Mouse (Mus musculus) limb, embryonic 15.5 days (tissue): Measurements from ENCODE around the gene Gpr146. TPM values are rescaled to one million over a fixed set of nuclear protein-coding genes. Genes with fewer than 3 reads are reported as not detected.

Source experiments
- ATAC-seq: fragments of 200-750 bp; cut with Nextera tagmentation; 2 replicates; pipeline ENCODE4 v1.8.0; 2017; ENCODE audit warnings: low read depth, moderate TSS enrichment; ENCODE audit not compliant: insufficient number of reproducible peaks, low FRiP score, low TSS enrichment
- H3K27ac ChIP-seq: fragments of 300-500 bp; sonication (generic); 2 replicates; pipeline ENCODE4 v1.5.1; 2015; ENCODE audit warnings: moderate library complexity, mild to moderate bottlenecking, inconsistent platforms
- H3K27me3 ChIP-seq: fragments of 300-500 bp; sonication (generic); 2 replicates; pipeline ENCODE4 v1.6.1; 2015; ENCODE audit warnings: inconsistent platforms
- H3K36me3 ChIP-seq: fragments of 300-500 bp; sonication (generic); 2 replicates; pipeline ENCODE4 v1.6.1; 2015; ENCODE audit warnings: inconsistent platforms
- H3K4me1 ChIP-seq: fragments of 300-500 bp; sonication (generic); 2 replicates; pipeline ENCODE4 v1.6.1; 2015; ENCODE audit warnings: inconsistent platforms
- H3K4me2 ChIP-seq: fragments of 300-500 bp; sonication (generic); 2 replicates; pipeline ENCODE4 v1.6.1; 2015; ENCODE audit warnings: mild to moderate bottlenecking, inconsistent platforms
- H3K4me3 ChIP-seq: fragments of 300-500 bp; sonication (generic); 2 replicates; pipeline ENCODE4 v1.5.1; 2015; ENCODE audit warnings: mild to moderate bottlenecking, inconsistent platforms
- H3K9ac ChIP-seq: fragments of 300-500 bp; sonication (generic); 2 replicates; pipeline ENCODE4 v1.6.1; 2015; ENCODE audit warnings: inconsistent platforms
- H3K9me3 ChIP-seq: fragments of 300-500 bp; sonication (generic); 2 replicates; pipeline ENCODE4 v1.6.1; 2016; ENCODE audit warnings: inconsistent platforms
- WGBS: fragments of 180-500 bp; shearing (Covaris S2); methylation state at CpG from one replicate; pipeline ENCODE4 v1.1.7; 2015; 5-methylcytosine and 5-hydroxymethylcytosine counted together
- polyA plus RNA-seq: library from polyadenylated mRNA; unstranded; fragments of >200 nt; fragmentation: Nextera tagmentation; extraction: Ambion mirVana; gene quantifications from 2 replicates; pipeline ENCODE4 v1.2.1, GENCODE M21; 2015

Gpr146 gene
- polyA plus RNA-seq, 1 experiment from 2014 or later = 2.6 TPM

GRCm38 (mm10) chr5:139397359-139397916 lies 19.9 kb downstream of the Gpr146 start:
- 82% methylated on average over 4 of the region's 4 CpGs for WGBS
- Histone ChIP-seq H3K27ac (no peak overlapping the region), H3K4me2 (no peak overlapping the region)

GRCm38 (mm10) chr5:139397959-139398753 lies 20.7 kb downstream of the Gpr146 start:
- Histone ChIP-seq H3K4me1 (peaks cover 10% of the 10 kb centered on the region), H3K27me3 (no peaks in the 10 kb centered on the region), H3K4me3 (no peak overlapping the region), H3K36me3 (peaks cover 4% of the 10 kb centered on the region; the same call in 1 of the 2 replicates), H3K9ac (no peak overlapping the region), H3K4me2 (no peak overlapping the region), H3K27ac (no peak overlapping the region), H3K9me3 (no peaks in the 10 kb centered on the region)
- ATAC-seq = peak; percentile 13; the same call in 1 of the 2 replicates
- WGBS = 37% methylated on average over 5 of the region's 5 CpGs

More at GRCm38 (mm10) chr5:139397359-139397916, 19.9 kb downstream of the Gpr146 start:
- Histone ChIP-seq H3K4me1 (peaks cover 10% of the 10 kb centered on the region), H3K27me3 (no peaks in the 10 kb centered on the region), H3K9ac (no peak overlapping the region), H3K36me3 (peaks cover 9% of the 10 kb centered on the region; the same call in 1 of the 2 replicates), H3K9me3 (no peaks in the 10 kb centered on the region), H3K4me3 (no peak overlapping the region)
- no peak for ATAC-seq

GRCm38 (mm10) chr5:139398786-139399185 lies 21.3 kb downstream of the Gpr146 start:
- WGBS = 74% methylated on average over 5 of the region's 5 CpGs
- Histone ChIP-seq H3K4me3 (no peak overlapping the region), H3K27ac (no peak overlapping the region)

GRCm38 (mm10) chr5:139399991-139400390 lies 22.5 kb downstream of the Gpr146 start:
- no peaks in the 10 kb centered on the region for H3K9me3 ChIP-seq
- no peak overlapping the region for H3K9ac ChIP-seq
- H3K36me3 ChIP-seq = no peaks in the 10 kb centered on the region
- 88% methylated on average over 14 of the region's 14 CpGs for WGBS
- H3K4me2 ChIP-seq = no peak overlapping the region
- ATAC-seq = no peak
- peaks cover 8% of the 10 kb centered on the region for H3K4me1 ChIP-seq
- no peak overlapping the region for H3K27ac ChIP-seq
- no peaks in the 10 kb centered on the region for H3K27me3 ChIP-seq
- no peak overlapping the region for H3K4me3 ChIP-seq

More at GRCm38 (mm10) chr5:139398786-139399185, 21.3 kb downstream of the Gpr146 start:
- Histone ChIP-seq H3K9ac (no peak overlapping the region), H3K4me1 (peaks cover 10% of the 10 kb centered on the region), H3K27me3 (no peaks in the 10 kb centered on the region), H3K4me2 (no peak overlapping the region), H3K9me3 (no peaks in the 10 kb centered on the region), H3K36me3 (no peaks in the 10 kb centered on the region)
- no peak for ATAC-seq

- Histone ChIP-seq H3K4me2 (no peak overlapping the region), H3K27ac (no peak overlapping the region), H3K9ac (no peak overlapping the region), H3K27me3 (no peaks in the 10 kb centered on the region), H3K4me1 (peaks cover 23% of the 10 kb centered on the region), H3K4me3 (no peak overlapping the region), H3K36me3 (no peaks in the 10 kb centered on the region), H3K9me3 (no peaks in the 10 kb centered on the region)
- no peak for ATAC-seq
- WGBS = 90% methylated on average over 2 of the region's 2 CpGs
These were observed 24.6 kb downstream of the Gpr146 start for GRCm38 (mm10) chr5:139402106-139402505.

- Histone ChIP-seq H3K4me3 (no peak overlapping the region), H3K36me3 (no peaks in the 10 kb centered on the region), H3K4me2 (no peak overlapping the region), H3K9ac (no peak overlapping the region), H3K27me3 (no peaks in the 10 kb centered on the region), H3K27ac (no peak overlapping the region), H3K9me3 (no peaks in the 10 kb centered on the region), H3K4me1 (peaks cover 32% of the 10 kb centered on the region)
- 82% methylated on average over 8 of the region's 8 CpGs for WGBS
- no peak for ATAC-seq
These were observed 26.3 kb downstream of the Gpr146 start for GRCm38 (mm10) chr5:139403692-139404260.

- H3K4me1 ChIP-seq = peaks cover 38% of the 10 kb centered on the region
- H3K4me3 ChIP-seq = no peak within 1 kb of the TSS
- peak within 1 kb of the TSS; percentile 5; the same call in 1 of the 2 replicates for H3K4me2 ChIP-seq
- no peaks in the 10 kb centered on the region for H3K27me3 ChIP-seq
- H3K36me3 ChIP-seq = no peaks in the 10 kb centered on the region
- H3K9ac ChIP-seq = no peak within 1 kb of the TSS
- 83% methylated on average over 6 of the region's 6 CpGs for WGBS
- H3K27ac ChIP-seq = peak within 1 kb of the TSS; percentile 83
- no peak for ATAC-seq
- no peaks in the 10 kb centered on the region for H3K9me3 ChIP-seq
These were observed 27.4 kb downstream of the Gpr146 start, which contains the start of gene C130050O18Rik for GRCm38 (mm10) chr5:139404801-139405401. C130050O18Rik (plus strand) TSS chr5:139405280.

GRCm38 (mm10) chr5:139405478-139405877 lies 28.0 kb downstream of the Gpr146 start:
- no peak overlapping the region for H3K4me3 ChIP-seq
- H3K27ac ChIP-seq = peak overlapping the region; percentile 83
- no peak overlapping the region for H3K9ac ChIP-seq
- no peaks in the 10 kb centered on the region for H3K9me3 ChIP-seq
- no peaks in the 10 kb centered on the region for H3K27me3 ChIP-seq
- peaks cover 41% of the 10 kb centered on the region for H3K4me1 ChIP-seq
- H3K36me3 ChIP-seq = no peaks in the 10 kb centered on the region
- no peak for ATAC-seq
- 53% methylated on average over 7 of the region's 7 CpGs for WGBS
- H3K4me2 ChIP-seq = peak overlapping the region; percentile 5; the same call in 1 of the 2 replicates

- WGBS = 47% methylated on average over 3 of the region's 3 CpGs
- H3K4me2 ChIP-seq = 0 out of 2 replicates have a peak overlapping the region, but pooled peaks have one; percentile 5
- ATAC-seq = no peak
- H3K4me3 ChIP-seq = peak overlapping the region; percentile 14; the same call in 1 of the 2 replicates
- H3K27me3 ChIP-seq = no peaks in the 10 kb centered on the region
- no peak overlapping the region for H3K9ac ChIP-seq
- H3K27ac ChIP-seq = peak overlapping the region; percentile 83
- no peaks in the 10 kb centered on the region for H3K9me3 ChIP-seq
- H3K36me3 ChIP-seq = no peaks in the 10 kb centered on the region
- peaks cover 41% of the 10 kb centered on the region for H3K4me1 ChIP-seq
These were observed 28.5 kb downstream of the Gpr146 start for GRCm38 (mm10) chr5:139405953-139406352.

- Histone ChIP-seq H3K27me3 (no peaks in the 10 kb centered on the region), H3K4me3 (peak overlapping the region; percentile 17; the same call in 1 of the 2 replicates), H3K9ac (no peak overlapping the region), H3K9me3 (no peaks in the 10 kb centered on the region), H3K36me3 (no peaks in the 10 kb centered on the region), H3K4me2 (peak overlapping the region; percentile 19), H3K4me1 (peaks cover 41% of the 10 kb centered on the region), H3K27ac (peak overlapping the region; percentile 71)
- peak; percentile 2; the same call in 1 of the 2 replicates for ATAC-seq
- 75% methylated on average over 14 of the region's 14 CpGs for WGBS
These were observed 29.8 kb downstream of the Gpr146 start for GRCm38 (mm10) chr5:139407121-139407885.

GRCm38 (mm10) chr5:139408511-139408910 lies 31.0 kb downstream of the Gpr146 start:
- Histone ChIP-seq H3K27ac (no peak overlapping the region; the same call in 1 of the 2 replicates), H3K4me3 (peak overlapping the region; percentile 10; the same call in 1 of the 2 replicates), H3K4me1 (peaks cover 42% of the 10 kb centered on the region), H3K36me3 (no peaks in the 10 kb centered on the region), H3K9me3 (no peaks in the 10 kb centered on the region), H3K27me3 (no peaks in the 10 kb centered on the region), H3K9ac (no peak overlapping the region), H3K4me2 (0 out of 2 replicates have a peak overlapping the region, but pooled peaks have one; percentile 8)
- no peak for ATAC-seq
- WGBS = 71% methylated on average over 7 of the region's 7 CpGs
